Mouse (Mus musculus) heart, embryonic 12.5 days (tissue): Measurements from ENCODE around the gene Dbf4. TPM values are rescaled to one million over a fixed set of nuclear protein-coding genes. Genes with fewer than 3 reads are reported as not detected.
A peak's percentile ranks its signal among the peaks of the same experiment; 100 is the strongest.

Experiments
- ATAC-seq: fragments of 200-750 bp; cut with Nextera tagmentation; 2 replicates; pipeline ENCODE4 v1.8.0; 2017; ENCODE audit warnings: moderate TSS enrichment, moderate library complexity; ENCODE audit not compliant: insufficient number of reproducible peaks, low FRiP score
- H3K27ac ChIP-seq: fragments of 300-500 bp; sonication (generic); 2 replicates; pipeline ENCODE4 v1.5.1; 2016; ENCODE audit warnings: mild to moderate bottlenecking, moderate library complexity; ENCODE audit not compliant: poor library complexity, severe bottlenecking
- H3K27me3 ChIP-seq: fragments of 300-500 bp; sonication (generic); replicated peaks from 2 replicates; pipeline ENCODE4 v1.6.1; 2016; ENCODE audit warnings: mild to moderate bottlenecking, moderate library complexity
- H3K36me3 ChIP-seq: fragments of 300-500 bp; sonication (generic); 2 replicates; pipeline ENCODE4 v1.6.1; 2016; ENCODE audit warnings: mild to moderate bottlenecking, moderate library complexity
- H3K4me1 ChIP-seq: fragments of 300-500 bp; sonication (generic); replicated peaks from 2 replicates; pipeline ENCODE4 v1.6.1; 2016; ENCODE audit warnings: mild to moderate bottlenecking
- H3K4me2 ChIP-seq: fragments of 300-500 bp; sonication (generic); 2 replicates; pipeline ENCODE4 v1.6.1; 2016; ENCODE audit warnings: mild to moderate bottlenecking, moderate library complexity
- H3K4me3 ChIP-seq: fragments of 300-500 bp; sonication (generic); 2 replicates; pipeline ENCODE4 v1.5.1; 2016; ENCODE audit warnings: mild to moderate bottlenecking
- H3K9ac ChIP-seq: fragments of 300-500 bp; sonication (generic); 2 replicates; pipeline ENCODE4 v1.6.1; 2016; ENCODE audit warnings: mild to moderate bottlenecking, moderate library complexity
- H3K9me3 ChIP-seq: fragments of 300-500 bp; sonication (generic); replicated peaks from 2 replicates; pipeline ENCODE4 v1.6.1; 2016; ENCODE audit warnings: mild to moderate bottlenecking, moderate library complexity
- WGBS: fragments of 180-500 bp; shearing (Covaris S2); methylation state at CpG from one replicate; pipeline ENCODE4 v1.1.7; 2016; 5-methylcytosine and 5-hydroxymethylcytosine counted together
- polyA plus RNA-seq: library from polyadenylated mRNA; unstranded; fragments of >200 nt; fragmentation: Nextera tagmentation; extraction: Ambion mirVana; gene quantifications from 2 replicates; pipeline ENCODE4 v1.2.1, GENCODE M21; 2016

Dbf4 gene
- polyA plus RNA-seq, 1 experiment from 2014 or later = 36.7 TPM

- Histone ChIP-seq H3K4me2 (no peak overlapping the region), H3K9ac (no peak overlapping the region), H3K27me3 (no peaks in the 10 kb centered on the region), H3K36me3 (peaks cover 44% of the 10 kb centered on the region), H3K4me3 (no peak overlapping the region), H3K9me3 (no peaks in the 10 kb centered on the region), H3K4me1 (peaks cover 3% of the 10 kb centered on the region), H3K27ac (no peak overlapping the region)
- WGBS = 94% methylated on average over 3 of the region's 3 CpGs
- no peak for ATAC-seq
Measured at GRCm38 (mm10) chr5:8416683-8417413, 5.7 kb downstream of the Dbf4 start.

DNA sequence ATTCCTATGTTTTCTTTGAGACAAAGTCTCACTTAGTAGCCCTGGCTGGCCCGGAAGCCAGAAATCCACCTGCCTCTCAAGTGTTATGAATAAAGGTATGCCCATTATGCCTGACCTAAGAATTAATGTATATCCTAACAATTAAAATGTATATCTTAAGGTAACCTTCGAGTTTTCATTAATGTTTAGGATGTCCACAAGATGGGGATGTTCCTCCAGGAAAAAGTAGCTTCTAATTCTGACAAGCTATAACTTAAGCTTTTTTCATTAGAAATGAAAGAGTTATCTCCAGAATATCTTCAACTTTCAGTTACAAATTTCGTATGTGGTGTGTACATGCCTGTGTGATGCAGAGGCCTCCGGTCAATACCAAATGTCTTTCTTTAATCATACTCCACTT is 13.8 kb downstream of the Dbf4 start:
- no peaks in the 10 kb centered on the region for H3K27me3 ChIP-seq
- no peak overlapping the region for H3K27ac ChIP-seq
- WGBS = 89% methylated on average over 4 of the region's 4 CpGs
- no peak overlapping the region for H3K9ac ChIP-seq
- H3K9me3 ChIP-seq = no peaks in the 10 kb centered on the region
- H3K4me3 ChIP-seq = no peak overlapping the region
- ATAC-seq = no peak
- no peak overlapping the region for H3K4me2 ChIP-seq
- H3K36me3 ChIP-seq = peaks cover 38% of the 10 kb centered on the region
- no peaks in the 10 kb centered on the region for H3K4me1 ChIP-seq

DNA sequence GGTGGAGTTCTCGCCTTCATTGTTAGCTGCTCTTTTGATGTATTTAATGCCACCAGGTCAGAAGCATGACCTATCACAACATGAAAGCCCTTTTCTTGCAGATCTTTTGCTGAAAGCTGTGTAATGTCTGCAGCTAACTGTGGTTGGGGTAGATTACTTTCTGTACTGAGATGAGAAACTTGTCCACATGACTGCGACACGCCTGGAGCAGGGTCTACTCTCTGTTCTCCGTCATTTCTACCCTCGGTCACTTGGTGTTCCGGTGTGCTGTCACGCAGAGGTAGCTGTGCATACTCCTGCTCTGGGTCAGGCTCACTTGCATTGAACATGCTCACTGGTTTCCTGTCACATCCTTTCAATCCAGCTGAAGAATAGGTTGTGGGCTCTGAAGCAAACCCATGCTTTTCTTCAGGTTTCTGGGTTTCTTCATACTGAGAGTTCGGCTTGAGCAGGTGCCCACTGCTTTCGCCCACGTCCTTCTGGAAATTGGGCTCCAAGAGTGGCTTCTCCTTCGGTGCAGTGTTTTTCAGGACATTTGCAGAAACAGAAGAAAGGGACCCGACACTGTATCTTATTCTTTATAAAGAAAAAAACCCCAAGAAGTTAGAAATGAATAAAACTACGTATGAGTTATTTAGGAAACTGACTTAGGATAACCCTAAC is 24.8 kb downstream of the Dbf4 start:
- Histone ChIP-seq H3K4me2 (no peak overlapping the region), H3K4me1 (no peaks in the 10 kb centered on the region), H3K36me3 (peaks cover 30% of the 10 kb centered on the region), H3K27ac (no peak overlapping the region), H3K4me3 (no peak overlapping the region), H3K9me3 (no peaks in the 10 kb centered on the region), H3K27me3 (no peaks in the 10 kb centered on the region), H3K9ac (no peak overlapping the region)
- no peak for ATAC-seq
- WGBS = 93% methylated on average over 13 of the region's 13 CpGs

GRCm38 (mm10) chr5:8393891-8394583 is 28.5 kb downstream of the Dbf4 start:
- 76% methylated on average over 1 of the region's 1 CpGs for WGBS
- Histone ChIP-seq H3K4me1 (no peaks in the 10 kb centered on the region), H3K9me3 (no peaks in the 10 kb centered on the region), H3K9ac (no peak overlapping the region), H3K36me3 (peaks cover 15% of the 10 kb centered on the region), H3K4me2 (no peak overlapping the region), H3K27ac (no peak overlapping the region), H3K4me3 (no peak overlapping the region), H3K27me3 (no peaks in the 10 kb centered on the region)
- no peak for ATAC-seq

- no peak overlapping the region for H3K9ac ChIP-seq
- no peak for ATAC-seq
- H3K4me1 ChIP-seq = no peaks in the 10 kb centered on the region
- no peaks in the 10 kb centered on the region for H3K9me3 ChIP-seq
- H3K36me3 ChIP-seq = no peaks in the 10 kb centered on the region
- H3K27ac ChIP-seq = no peak overlapping the region
- no peak overlapping the region for H3K4me3 ChIP-seq
- 70% methylated on average over 5 of the region's 5 CpGs for WGBS
- H3K4me2 ChIP-seq = no peak overlapping the region
- no peaks in the 10 kb centered on the region for H3K27me3 ChIP-seq
Measured at GRCm38 (mm10) chr5:8374297-8374906, 48.1 kb downstream of the Dbf4 start.

DNA sequence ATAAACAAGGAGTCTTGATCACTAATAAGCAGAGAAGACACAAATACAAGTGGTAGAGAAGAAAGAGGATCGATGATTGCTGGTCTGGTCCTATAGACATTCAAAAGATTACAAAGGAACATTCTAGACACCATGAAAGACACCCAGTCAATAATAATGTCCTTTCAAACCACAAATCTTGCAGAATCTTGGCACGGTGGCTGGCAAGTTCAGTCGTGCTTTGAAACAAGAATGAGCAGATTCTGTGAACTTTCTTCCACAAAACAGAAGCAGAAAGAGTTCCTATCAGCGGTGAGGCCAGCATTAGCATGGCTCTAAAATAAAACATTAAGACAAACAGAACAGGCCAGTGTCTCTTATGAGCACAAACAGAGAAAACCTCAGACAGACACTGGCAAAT is 49.1 kb downstream of the Dbf4 start:
- Histone ChIP-seq H3K4me3 (no peak overlapping the region), H3K9ac (no peak overlapping the region), H3K9me3 (no peaks in the 10 kb centered on the region), H3K27me3 (peaks cover 8% of the 10 kb centered on the region; the same call in 1 of the 2 replicates), H3K4me2 (no peak overlapping the region), H3K4me1 (no peaks in the 10 kb centered on the region), H3K27ac (no peak overlapping the region), H3K36me3 (no peaks in the 10 kb centered on the region)
- 81% methylated on average over 4 of the region's 4 CpGs for WGBS
- ATAC-seq = no peak

GRCm38 (mm10) chr5:8368781-8369180 is 53.7 kb downstream of the Dbf4 start:
- WGBS = 71% methylated on average over 5 of the region's 5 CpGs
- no peak overlapping the region for H3K4me3 ChIP-seq
- H3K27me3 ChIP-seq = peaks cover 12% of the 10 kb centered on the region; the same call in 1 of the 2 replicates
- H3K4me1 ChIP-seq = peaks cover 5% of the 10 kb centered on the region
- no peak overlapping the region for H3K27ac ChIP-seq
- no peaks in the 10 kb centered on the region for H3K36me3 ChIP-seq
- ATAC-seq = no peak
- no peaks in the 10 kb centered on the region for H3K9me3 ChIP-seq
- H3K4me2 ChIP-seq = no peak overlapping the region
- H3K9ac ChIP-seq = no peak overlapping the region

DNA sequence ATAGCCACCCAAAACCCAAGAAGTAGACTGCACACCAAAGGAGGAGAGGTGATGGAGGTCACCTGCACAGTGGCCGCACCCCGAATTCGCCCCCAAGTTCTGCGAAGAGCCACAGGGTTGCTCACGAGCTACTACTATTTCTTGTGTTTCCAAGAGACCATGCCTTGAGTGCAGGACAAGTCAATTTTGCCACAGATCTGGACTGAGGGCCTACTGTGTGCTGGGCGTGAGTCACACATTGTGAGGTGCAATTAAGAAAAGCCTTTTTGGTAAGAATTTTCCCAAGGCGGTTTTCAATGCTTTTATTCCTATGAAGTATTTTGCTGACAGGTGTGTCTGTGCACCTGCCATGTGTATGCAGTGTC is 54.2 kb downstream of the Dbf4 start:
- Histone ChIP-seq H3K4me1 (peaks cover 5% of the 10 kb centered on the region), H3K9me3 (no peaks in the 10 kb centered on the region), H3K36me3 (no peaks in the 10 kb centered on the region), H3K27ac (no peak overlapping the region), H3K9ac (no peak overlapping the region), H3K4me2 (peak overlapping the region; percentile 85), H3K27me3 (peaks cover 12% of the 10 kb centered on the region; the same call in 1 of the 2 replicates), H3K4me3 (peak overlapping the region; percentile 65)
- 0 out of 2 replicates have a peak, but pooled peaks have one; percentile 30 for ATAC-seq
- WGBS = 40% methylated on average over 7 of the region's 7 CpGs

DNA sequence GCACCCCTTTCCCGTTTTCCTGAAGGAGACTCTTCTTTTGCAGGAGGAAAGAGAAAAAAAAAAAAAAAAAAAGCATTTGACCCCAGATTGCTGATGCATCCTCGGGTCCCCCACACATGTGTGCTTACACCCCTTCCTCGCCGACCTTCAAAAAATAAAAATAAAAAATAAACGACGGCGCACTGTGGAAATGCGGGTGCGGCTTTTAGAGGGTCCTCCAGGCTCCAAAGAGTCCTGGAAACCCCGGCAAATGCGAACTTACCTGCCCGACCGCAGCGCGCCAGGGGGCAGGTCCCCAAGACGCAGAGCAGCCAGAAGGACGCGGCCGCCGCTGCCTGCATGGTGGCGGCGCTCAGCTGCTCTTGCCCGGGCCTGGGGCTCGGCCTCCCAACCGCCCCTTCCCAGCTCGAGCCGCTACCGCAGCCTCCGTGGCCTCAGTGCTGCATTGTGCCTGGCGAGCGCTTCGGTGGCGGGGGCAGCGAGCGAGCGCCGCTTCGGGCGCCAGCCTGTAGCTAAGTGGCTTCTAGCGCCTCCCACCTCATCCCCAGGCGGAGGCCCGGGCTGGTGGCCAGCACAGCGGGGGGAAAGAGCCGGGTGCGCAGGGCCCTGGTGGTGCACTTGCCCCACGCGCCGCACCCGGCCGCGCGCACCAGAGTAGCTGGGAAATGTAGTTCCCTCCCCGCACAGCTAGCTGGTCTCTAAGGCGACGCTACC is 54.7 kb downstream of the Dbf4 start, which contains the start of gene Adam22:
Gene Adam22 (minus strand): TSS at position 547 of the 714 bp plus-strand sequence.
- Histone ChIP-seq H3K9ac (peak within 1 kb of the TSS; percentile 75), H3K4me2 (peak within 1 kb of the TSS; percentile 85), H3K27ac (no peak within 1 kb of the TSS), H3K27me3 (peaks cover 12% of the 10 kb centered on the region; the same call in 1 of the 2 replicates), H3K4me1 (peaks cover 5% of the 10 kb centered on the region), H3K4me3 (peak within 1 kb of the TSS; percentile 65), H3K36me3 (no peaks in the 10 kb centered on the region), H3K9me3 (no peaks in the 10 kb centered on the region)
- WGBS = under 1% methylated on average over 55 of the region's 55 CpGs
- ATAC-seq = peak; percentile 91

DNA sequence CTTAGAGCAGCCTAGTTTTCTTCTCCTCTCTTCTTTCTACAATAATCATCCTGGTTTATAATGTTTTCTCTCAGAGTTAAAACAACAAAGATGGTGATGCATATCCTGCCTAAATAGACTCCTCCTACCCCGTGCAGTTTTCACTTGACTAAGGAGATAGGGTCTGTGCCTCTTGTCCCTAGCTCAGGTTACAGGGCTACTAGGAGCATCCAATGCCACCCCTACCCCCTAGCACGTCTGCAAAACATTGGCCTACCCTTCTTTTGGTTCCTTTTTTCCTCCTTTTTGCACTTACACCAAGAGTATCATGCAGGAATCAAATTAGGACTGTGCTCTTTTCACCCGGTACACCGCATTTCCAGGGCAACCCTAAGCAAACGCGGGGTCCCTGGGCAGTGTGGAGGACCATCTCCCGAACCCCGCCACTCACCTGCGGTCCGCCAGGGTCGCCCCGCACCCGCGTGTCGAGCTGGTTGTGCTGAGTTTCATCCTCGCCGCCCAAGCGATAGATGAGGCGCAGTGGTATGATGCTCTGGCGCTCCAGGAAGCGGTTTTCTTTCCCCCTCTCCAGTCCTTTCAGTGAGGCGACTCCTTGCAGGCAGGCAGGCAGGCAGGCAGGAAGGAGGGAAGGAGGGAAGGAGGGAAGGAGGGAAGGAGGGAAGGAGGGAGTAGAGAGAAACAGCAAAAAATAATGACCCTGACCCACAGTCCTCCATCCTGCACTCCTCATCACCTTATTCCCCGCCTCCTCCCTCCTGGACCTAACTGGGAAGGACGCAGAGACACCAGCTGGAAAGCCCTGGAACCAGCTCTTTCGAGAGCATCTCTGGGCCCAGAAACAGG is 55.5 kb downstream of the Dbf4 start:
- peak overlapping the region; percentile 44; the same call in 1 of the 2 replicates for H3K9ac ChIP-seq
- peak overlapping the region; percentile 65 for H3K4me3 ChIP-seq
- H3K4me1 ChIP-seq = peaks cover 5% of the 10 kb centered on the region
- ATAC-seq = no peak
- H3K4me2 ChIP-seq = peak overlapping the region; percentile 85
- no peaks in the 10 kb centered on the region for H3K36me3 ChIP-seq
- 2% methylated on average over 25 of the region's 25 CpGs for WGBS
- H3K27me3 ChIP-seq = peaks cover 12% of the 10 kb centered on the region; the same call in 1 of the 2 replicates
- H3K9me3 ChIP-seq = no peaks in the 10 kb centered on the region
- no peak overlapping the region for H3K27ac ChIP-seq
